Mouse (Mus musculus): Measurements from ENCODE around the gene Zp1.
A peak's percentile ranks its signal among the peaks of the same experiment; 100 is the strongest.

Gene Zp1

DNA sequence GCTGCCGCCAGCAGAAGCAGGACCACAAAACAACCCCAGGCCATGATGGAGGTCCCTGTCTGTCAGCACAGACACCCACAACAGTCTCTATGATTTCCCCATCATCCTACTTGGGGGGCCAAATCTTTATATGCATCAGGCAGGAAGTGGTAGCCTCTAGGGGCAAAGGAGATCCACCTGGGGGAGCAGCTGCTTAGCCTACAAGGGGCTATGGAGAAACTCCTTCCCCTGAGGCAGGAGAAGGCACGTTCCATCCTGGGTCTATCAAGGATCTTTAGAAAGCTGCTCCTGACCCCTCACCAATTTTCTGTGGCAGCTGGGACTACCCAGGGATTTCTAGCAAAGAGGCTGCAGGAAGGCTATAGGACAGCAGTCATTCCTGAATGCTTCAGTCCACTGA is at the start of gene Zp1:
TSS of gene Zp1 (minus strand) at position 101 of the 400 bp plus-strand sequence.
- DNase-seq (ENCODE audit: low spot score in 2 of 2) = no peak

DNA sequence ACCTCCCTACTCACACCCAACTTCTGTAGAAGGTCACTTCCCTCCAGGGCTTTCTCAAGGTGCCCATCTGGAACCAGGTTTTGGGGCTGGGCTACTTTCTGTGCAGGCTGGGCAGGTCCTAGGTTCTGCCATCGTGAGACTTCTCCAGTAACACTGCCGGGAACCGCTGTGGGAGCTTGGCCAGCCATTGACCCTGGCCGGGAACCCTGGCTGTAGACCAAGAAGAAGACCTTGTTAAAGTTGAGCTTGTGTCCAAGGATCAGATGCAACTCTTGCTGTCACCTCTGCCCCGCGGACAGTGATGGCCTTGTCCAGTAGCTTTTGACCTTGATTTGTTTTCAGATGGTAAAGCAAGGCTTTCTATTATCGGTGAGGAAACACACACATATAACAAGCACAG is 48.1 kb upstream of the Zp1 start:
- DNase-seq (ENCODE audit: low spot score in 2 of 2) = no peak

GRCm38 (mm10) chr19:10965721-10966120 is 45.3 kb upstream of the Zp1 start:
- no peak for DNase-seq (ENCODE audit: low spot score in 2 of 2)

- no peak for DNase-seq (ENCODE audit: low spot score in 2 of 2)
These were observed 39.5 kb upstream of the Zp1 start for GRCm38 (mm10) chr19:10959978-10960346.

DNA sequence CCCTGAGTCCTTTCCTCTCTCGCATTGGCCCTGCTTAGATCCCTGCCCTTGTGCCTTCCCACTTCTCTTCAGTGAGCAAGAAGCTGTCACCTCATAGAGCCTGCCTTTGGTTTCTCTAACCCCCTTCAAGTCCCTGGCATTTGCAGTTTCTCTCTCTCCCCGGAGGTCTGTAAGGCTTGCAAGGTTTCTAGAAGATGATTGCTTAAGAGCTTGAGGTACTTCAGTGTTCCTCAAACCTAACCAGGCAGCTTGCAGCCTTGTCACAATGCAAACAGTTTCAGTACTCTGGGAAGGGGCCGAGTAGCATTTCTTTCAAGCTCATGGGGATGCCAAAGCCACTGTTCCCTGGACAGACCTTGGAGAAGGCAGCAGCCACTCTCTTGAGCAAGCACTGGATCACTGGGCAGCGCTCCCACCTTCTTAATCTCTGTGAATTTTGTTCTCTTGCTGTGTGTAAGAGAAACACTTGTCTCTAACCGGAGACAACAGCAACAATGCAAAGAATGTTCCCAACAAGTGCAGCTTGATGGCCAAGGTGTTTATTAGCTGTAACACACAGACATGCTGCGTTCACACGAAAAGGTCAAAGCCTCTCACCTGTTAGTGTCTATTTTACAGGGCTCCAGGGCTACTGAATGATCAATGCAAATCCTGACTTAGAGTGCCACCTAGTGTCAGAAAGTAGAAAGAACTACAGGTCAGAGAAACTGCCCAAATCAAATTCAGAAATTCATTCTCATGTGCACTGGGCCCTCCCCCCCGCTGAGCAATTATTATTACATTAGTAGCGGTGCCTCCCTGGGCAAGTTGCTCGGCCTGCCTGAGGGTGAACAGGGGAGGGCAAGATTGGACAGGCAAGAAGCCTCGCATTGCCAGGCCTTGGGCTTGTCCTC is 38.9 kb upstream of the Zp1 start:
- DNase-seq (ENCODE audit: low spot score in 2 of 2) = peak; percentile 51 to 56

- no peak for DNase-seq (ENCODE audit: low spot score in 2 of 2)
These were observed 31.8 kb upstream of the Zp1 start for GRCm38 (mm10) chr19:10952021-10952939.

- DNase-seq (ENCODE audit: low spot score in 2 of 2) = no peak
These were observed 29.1 kb upstream of the Zp1 start for GRCm38 (mm10) chr19:10949558-10949957.

DNA sequence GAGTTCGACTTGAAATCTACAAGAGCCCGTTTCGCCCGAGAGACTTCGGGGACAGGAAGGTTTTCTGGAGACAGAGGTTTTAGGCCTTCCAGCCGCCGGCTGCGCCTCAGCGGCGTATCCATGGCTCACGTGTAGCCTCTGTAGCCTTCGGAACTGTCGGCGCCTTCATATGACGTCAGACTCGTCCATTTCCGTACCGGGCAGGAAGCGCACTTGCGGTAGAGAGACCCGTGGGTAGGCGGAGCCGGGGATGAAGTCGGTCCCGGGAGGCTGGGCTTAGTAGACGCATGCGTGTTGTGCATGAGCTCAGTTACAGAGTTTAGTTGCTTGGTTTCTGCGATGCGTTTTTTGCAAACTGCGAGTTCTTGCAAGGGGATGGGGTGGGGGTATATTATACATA is 28.7 kb upstream of the Zp1 start, which contains the start of gene Ccdc86:
TSS of gene Ccdc86 (minus strand) at position 155 of the 400 bp plus-strand sequence.
- peak; percentile 94 to 95 for DNase-seq (ENCODE audit: low spot score in 2 of 2)

DNA sequence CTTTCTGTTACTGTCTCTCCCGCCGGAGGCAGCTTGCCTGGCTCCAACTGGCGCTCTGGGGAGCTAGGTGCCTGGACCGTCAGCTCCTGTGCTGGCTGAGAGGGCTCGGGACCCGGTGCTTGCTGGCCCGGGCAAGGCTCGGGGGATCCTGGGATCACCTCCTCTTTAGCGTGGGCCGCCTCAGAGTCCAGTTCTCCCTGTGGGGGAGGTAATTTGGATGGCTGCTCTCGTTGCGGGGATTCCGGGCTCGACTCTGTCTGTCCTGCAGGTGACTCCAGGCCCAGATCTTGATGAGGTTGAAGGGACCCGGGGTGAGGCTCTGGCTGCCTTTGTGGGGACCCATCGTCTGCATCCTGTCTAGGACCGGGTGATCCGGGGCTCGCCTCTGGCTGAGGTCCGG is 28.0 kb upstream of the Zp1 start:
- DNase-seq (ENCODE audit: low spot score in 2 of 2) = peak in 1 of 2 experiments; percentile 12

DNA sequence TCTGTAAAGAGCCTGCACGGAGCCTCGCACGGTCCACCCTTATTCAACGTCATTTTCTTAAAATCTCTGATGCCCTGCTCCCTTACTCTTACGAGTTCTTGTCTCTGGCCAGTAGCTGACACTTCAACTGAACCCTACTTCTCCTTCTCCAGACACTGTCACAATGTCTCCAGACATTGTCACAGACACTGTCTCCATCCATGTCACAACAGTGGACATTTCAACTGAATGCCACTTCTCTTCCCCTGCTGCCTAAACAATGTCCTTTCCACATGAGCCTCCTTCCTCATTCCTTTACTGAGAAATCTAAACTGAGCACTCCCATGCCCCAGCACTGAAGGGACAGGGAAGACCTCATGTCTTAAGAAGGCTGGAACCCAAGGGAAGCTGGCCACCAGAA is 26.8 kb upstream of the Zp1 start:
- no peak for DNase-seq (ENCODE audit: low spot score in 2 of 2)

- DNase-seq (ENCODE audit: low spot score in 2 of 2) = no peak
These were observed 26.1 kb upstream of the Zp1 start for GRCm38 (mm10) chr19:10946506-10946905.

DNA sequence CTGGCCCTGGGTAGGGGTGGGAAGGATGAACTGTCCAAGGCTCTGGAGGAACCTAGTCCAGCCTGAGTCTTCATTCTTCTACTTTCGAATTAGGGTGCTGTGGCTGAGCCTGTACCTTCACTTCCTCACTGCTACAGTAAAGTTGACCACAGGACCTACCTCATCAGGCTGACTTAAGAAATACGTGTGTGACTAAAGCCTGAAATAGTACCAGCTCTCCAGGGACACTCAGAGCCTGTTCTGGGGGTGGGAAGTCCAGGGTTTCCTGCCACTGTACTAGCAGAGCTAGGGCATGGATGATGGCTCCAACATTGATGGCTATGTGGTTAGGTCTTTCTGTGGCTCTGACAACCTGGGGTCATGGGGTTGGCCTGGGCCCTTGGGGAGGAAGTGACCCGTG is 23.5 kb upstream of the Zp1 start:
- DNase-seq (ENCODE audit: low spot score in 2 of 2) = peak in 1 of 2 experiments; percentile 7

- DNase-seq (ENCODE audit: low spot score in 2 of 2) = no peak
These were observed 20.5 kb upstream of the Zp1 start for GRCm38 (mm10) chr19:10940801-10941457.

DNA sequence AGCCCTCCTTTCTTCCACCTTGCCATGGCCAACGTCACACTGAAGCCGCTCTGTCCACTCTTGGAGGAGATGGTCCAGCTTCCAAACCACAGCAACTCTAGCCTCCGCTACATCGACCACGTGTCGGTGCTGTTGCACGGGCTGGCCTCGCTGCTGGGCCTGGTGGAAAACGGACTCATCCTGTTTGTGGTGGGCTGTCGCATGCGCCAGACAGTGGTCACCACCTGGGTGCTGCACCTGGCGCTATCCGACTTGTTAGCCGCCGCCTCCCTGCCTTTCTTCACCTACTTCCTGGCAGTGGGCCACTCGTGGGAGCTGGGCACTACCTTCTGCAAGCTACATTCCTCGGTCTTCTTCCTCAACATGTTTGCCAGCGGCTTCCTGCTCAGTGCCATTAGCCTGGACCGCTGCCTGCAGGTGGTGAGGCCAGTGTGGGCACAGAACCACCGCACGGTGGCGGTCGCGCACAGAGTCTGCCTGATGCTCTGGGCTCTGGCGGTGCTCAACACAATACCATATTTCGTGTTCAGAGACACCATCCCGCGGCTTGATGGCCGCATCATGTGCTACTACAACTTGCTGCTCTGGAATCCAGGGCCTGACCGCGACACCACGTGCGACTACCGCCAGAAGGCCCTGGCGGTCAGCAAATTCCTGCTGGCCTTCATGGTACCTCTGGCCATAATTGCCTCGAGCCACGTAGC is 19.8 kb upstream of the Zp1 start:
- DNase-seq (ENCODE audit: low spot score in 2 of 2) = peak; percentile 39 to 55

DNA sequence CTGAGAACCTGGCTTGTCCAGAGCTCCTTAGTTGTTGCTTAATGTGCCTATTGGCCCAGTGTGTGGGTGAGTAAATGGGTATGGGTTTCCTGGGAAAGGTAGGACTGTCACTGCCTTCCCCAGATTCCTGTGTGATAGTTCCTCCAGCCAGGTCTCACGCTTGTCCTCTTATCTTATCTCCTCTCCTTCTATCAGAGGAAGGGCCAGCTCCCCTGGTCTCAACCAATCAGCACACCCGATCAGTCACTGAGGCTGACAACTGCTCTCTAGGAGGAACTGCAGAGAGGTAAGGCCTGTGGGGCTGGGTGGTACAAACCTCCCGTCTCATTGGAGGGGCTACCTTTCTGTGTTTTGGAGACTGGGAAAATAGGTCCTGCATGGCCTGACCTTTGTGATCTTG is 18.3 kb upstream of the Zp1 start:
- no peak for DNase-seq (ENCODE audit: low spot score in 2 of 2)

DNA sequence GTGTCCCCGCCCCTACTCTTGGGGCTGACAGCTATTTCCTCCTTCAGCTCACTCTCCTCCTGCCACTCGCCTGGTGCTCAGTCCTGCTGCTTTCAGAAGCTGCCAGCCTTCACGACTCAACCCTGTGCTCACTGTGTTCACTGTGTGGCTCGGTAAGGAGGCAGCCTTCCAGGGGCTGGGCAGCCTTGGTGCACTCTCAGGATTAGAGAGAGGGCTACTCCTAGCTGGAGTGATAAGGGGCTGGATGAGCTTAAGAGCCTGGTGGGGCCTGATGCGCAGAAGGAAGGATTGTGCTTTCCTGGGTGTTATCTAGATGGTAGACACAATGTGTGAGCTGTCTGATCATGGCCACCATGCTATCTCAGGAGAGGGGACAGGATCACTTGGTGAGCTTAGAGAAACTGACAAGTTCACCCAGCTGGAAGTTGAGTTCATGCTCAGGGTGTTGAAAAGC is 16.7 kb upstream of the Zp1 start, which contains the start of gene Ptgdr2:
TSS of gene Ptgdr2 (plus strand) at position 51 of the 454 bp plus-strand sequence.
- DNase-seq (ENCODE audit: low spot score in 2 of 2) = no peak

- DNase-seq (ENCODE audit: low spot score in 2 of 2) = no peak
These were observed 15.6 kb upstream of the Zp1 start for GRCm38 (mm10) chr19:10936077-10936476.

DNA sequence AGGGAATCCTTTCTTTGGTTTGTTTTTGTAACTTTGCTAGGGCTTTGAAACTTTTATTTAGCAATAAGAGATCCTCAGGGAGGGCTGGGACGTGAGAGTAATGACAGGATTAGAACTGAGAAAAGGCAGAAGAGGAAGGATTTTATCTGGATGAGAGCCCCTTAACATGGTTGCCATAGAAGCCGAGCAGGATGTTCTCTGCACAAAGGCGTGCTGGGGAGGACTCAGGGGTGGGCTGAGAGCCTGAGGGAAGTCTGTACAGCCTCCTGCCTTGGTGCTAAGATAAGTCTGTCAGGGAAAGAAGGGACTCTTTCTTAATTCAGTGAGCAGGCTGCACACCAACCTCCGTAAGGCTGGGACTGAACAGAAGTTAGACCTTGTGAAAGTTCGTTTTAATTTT is 14.6 kb upstream of the Zp1 start:
- DNase-seq (ENCODE audit: low spot score in 2 of 2) = no peak

DNA sequence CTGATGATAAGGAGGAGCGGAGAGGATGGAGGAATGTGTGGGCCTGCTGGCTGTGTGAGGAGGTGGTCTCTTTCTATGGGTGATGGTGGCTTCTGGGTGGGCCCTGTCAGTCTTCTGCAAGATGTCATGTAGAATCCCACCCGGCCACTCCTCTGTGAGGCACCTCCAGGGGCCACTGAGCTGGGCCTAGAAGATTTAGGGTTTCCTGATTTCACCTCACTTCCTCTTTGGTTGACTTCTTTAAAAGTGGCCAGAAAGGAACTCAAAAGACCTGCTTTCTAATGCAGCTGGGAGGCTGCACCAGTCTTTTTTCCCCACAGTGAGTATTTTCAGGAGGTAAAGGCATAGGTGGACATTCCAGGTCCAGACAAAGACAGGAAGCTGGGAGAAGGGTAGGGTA is 10.2 kb upstream of the Zp1 start:
- no peak for DNase-seq (ENCODE audit: low spot score in 2 of 2)

GRCm38 (mm10) chr19:10926666-10927065 is 6.2 kb upstream of the Zp1 start:
- no peak for DNase-seq (ENCODE audit: low spot score in 2 of 2)

DNA sequence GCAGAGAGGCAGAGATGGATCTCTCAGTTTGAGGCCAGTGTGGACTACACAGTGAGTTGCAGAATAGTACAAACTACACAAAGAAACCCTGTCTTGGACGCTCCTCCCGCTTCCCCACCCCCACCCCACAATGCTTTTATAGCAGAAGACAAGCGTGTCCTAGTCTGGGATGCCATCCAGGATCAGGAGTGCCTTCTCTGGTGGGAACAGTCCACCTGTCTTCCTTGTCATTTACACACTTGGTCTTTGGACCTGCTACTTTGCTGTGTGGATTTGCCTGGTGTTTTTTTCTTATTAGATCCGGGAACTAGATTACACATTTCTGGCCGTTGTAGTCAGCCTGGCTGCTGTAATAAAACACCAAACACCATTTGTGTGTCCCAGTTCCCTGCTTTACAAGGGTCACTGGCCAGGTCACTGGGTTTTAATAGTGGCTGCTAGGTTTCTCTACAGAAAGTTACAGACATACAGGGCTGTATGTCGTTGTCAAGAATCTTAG is 5.7 kb upstream of the Zp1 start:
- no peak for DNase-seq (ENCODE audit: low spot score in 2 of 2)

Data from natural killer cell, adult 2 months (primary cell).